Mouse (Mus musculus): ENCODE measurements around the gene Cct2. TPM values are rescaled to one million over a fixed set of nuclear protein-coding genes. Genes with fewer than 3 reads are reported as not detected.
"Not testable (repeated sequence)": the region's sequence is repeated elsewhere in the genome, so short reads cannot be mapped to it uniquely, and the experiment has no call there.

The Cct2 gene
- total RNA-seq, 2 experiments from 2014 or later = 264 to 274 TPM

GRCm38 (mm10) chr10:117062894-117063253, 740 bp downstream of the Cct2 start:
- no peak for DNase-seq (ENCODE audit: low spot score in 2 of 2)

DNA sequence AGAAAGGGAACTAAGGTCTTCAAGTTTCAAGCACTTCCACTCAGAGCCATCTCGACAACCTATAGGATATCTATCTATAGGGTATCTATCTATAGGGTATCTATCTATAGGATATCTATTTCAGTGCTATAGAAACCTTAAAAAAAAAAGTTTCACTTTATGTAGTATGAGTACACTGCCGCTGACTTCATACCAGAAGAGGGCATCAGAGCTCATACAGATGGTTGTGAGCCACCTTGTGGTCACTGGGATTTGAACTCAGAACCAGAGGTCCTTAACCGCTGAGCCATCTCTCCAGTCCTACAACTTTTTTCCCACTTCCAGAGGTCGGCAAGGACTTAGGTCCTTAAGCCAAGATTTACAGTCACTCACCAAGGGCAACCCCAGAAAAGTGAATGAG, 7.9 kb downstream of the Cct2 start:
- no peak for DNase-seq (ENCODE audit: low spot score in 2 of 2)

- no peak for DNase-seq (ENCODE audit: low spot score in 2 of 2)
These were observed 13.5 kb downstream of the Cct2 start for GRCm38 (mm10) chr10:117049961-117050597.

- DNase-seq (ENCODE audit: low spot score in 2 of 2) = no peak
These were observed 14.4 kb downstream of the Cct2 start for GRCm38 (mm10) chr10:117049253-117049652.

- DNase-seq (ENCODE audit: low spot score in 2 of 2) = no peak
These were observed 18.2 kb downstream of the Cct2 start, which contains the start of gene Lrrc10 for GRCm38 (mm10) chr10:117045175-117046056. TSS of gene Lrrc10 (plus strand) at chr10:117045341.

GRCm38 (mm10) chr10:117043497-117044166, 20.0 kb downstream of the Cct2 start:
- DNase-seq (ENCODE audit: low spot score in 2 of 2) = not testable (repeated sequence)

GRCm38 (mm10) chr10:117042295-117042694, 21.3 kb downstream of the Cct2 start:
- no peak for DNase-seq (ENCODE audit: low spot score in 2 of 2)

- no peak for DNase-seq (ENCODE audit: low spot score in 2 of 2)
These were observed 23.3 kb downstream of the Cct2 start for GRCm38 (mm10) chr10:117040355-117040754.

- peak; percentile 73 to 74 for DNase-seq (ENCODE audit: low spot score in 2 of 2)
These were observed 29.8 kb downstream of the Cct2 start for GRCm38 (mm10) chr10:117033785-117034184.

GRCm38 (mm10) chr10:117031160-117031559, 32.5 kb downstream of the Cct2 start:
- DNase-seq (ENCODE audit: low spot score in 2 of 2) = no peak

- DNase-seq (ENCODE audit: low spot score in 2 of 2) = no peak
These were observed 37.4 kb downstream of the Cct2 start for GRCm38 (mm10) chr10:117026176-117026575.

DNA sequence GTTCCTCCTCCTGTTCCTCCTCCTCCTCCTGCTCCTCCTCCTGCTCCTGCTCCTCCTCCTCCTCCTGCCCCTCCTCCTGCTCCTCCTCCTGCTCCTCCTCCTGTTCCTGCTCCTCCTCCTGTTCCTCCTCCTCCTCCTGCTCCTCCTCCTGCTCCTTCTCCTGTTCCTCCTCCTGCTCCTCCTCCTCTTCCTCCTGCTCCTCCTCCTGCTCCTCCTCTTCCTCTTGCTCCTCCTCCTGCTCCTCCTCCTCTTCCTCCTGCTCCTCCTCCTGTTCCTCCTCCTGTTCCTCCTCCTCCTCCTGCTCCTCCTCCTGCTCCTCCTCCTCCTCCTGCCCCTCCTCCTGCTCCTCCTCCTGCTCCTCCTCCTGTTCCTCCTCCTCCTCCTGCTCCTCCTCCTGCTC, 37.8 kb downstream of the Cct2 start:
- not testable (repeated sequence) for DNase-seq (ENCODE audit: low spot score in 2 of 2)

DNA sequence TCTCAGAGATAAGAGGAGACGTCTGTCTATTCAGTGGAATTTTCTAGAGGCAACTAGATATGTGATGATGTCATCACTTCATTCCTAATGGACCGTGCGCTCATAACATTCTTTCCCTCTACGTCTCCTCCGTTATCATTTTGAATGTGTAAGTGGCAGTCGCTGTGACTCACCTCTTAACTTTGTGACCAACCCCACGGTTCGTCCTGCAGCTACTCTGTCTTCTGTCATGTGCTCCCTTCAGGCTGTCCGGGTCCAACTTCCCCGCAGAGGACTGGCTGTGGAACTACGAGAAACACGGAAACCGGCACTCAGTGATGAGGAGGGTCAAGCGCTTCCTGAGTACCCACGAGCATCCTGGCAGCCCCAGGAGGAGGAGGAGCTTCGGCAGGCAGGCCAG, 39.9 kb downstream of the Cct2 start:
- no peak for DNase-seq (ENCODE audit: low spot score in 2 of 2)

- no peak for DNase-seq (ENCODE audit: low spot score in 2 of 2)
These were observed 42.4 kb downstream of the Cct2 start for GRCm38 (mm10) chr10:117021020-117021754.

GRCm38 (mm10) chr10:117018281-117018840, 45.3 kb downstream of the Cct2 start:
- DNase-seq (ENCODE audit: low spot score in 2 of 2) = no peak

DNA sequence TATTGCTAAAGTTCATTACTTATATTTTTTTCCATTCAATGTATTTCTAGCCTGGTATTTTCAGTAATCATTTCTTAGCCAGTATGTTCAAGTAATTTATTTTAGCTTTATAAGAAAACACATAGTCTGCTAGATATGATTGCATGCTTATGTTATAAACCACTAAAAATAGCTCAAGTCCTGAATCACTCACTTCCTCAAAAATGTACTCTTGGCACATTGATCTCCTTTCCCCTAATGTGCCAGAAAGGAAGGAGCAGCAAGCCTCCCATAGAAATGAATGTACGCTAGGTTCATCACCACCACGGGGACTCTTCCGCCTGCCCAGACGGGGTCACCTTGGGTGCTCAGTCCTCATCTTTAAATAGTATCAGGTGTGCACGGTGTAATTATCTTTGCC, 49.0 kb downstream of the Cct2 start:
- DNase-seq (ENCODE audit: low spot score in 2 of 2) = no peak

- no peak for DNase-seq (ENCODE audit: low spot score in 2 of 2)
These were observed 49.8 kb downstream of the Cct2 start for GRCm38 (mm10) chr10:117013689-117014390.

DNA sequence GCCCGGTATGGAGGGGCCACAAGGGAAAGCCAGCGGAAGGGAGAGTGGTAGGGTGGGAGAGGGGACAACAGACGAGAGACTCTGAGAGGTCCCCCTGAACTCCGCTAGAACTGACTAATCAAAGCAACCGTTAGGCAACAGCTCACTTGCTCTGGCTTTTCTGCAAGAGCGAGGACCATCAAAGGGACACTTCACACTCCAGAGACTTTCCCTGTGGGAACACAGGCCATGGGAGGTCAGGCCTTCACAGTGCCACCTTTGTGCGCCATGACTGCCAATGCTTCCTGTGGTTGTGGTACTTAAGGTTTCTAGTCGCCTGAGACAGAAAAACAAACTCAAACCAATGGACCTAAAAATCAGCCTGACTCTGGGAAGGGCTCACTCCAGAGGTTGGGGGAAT, 52.6 kb downstream of the Cct2 start:
- DNase-seq (ENCODE audit: low spot score in 2 of 2) = no peak

DNA sequence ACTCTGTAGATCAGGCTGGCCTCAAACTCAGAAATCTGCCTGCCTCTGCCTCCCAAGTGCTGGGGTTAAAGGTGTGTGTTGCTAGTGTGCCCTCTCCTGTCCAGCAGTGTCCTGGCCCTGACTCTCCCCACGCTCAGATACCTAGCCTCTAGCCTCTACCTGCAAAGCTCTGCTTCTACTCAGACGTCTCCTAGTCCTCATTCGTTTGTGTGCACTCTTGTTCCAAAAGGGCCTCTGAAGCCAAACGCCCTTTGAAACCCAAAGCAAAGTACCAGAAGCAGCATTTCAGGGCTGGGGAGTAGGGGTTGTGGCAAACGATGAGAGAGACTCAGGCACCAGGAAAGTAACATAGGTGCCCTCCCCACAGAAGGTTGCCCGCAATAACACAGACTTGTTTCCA, 53.9 kb downstream of the Cct2 start:
- no peak for DNase-seq (ENCODE audit: low spot score in 2 of 2)

DNA sequence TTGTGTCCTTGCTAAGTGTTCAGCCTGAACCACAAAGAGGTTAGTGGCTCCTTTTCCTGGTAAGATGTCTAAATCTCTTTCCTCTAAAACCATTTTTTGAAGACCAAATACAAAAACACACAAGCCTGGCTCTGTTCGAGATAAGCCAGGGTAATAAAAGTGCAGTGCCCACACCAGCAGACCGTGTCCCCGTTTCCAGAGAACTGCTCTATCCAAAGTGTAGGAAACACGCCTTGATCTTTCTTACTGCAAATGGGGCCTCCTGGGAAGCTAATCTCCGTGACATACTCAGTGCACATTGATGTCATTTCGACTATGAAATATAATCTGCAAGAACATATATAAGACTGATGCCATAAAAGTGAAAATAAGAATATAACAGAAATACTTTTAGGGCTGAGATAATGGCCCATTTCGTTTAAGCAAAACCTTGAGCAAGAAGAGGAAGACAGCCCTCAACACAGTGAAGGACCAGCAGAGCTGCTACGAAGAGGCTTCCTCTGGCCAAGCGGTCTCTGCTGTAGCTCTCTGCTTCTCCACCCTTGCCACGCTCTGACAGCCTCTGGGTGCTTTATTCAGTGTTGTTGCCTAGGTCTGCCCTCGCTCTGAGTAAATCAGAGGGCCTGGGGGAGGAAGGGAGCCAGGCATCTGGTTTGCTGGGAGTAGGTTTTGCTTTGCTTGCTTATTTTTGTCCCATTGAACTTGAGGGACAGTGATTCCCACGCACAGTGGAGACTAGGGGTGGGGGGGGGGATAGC, 57.7 kb downstream of the Cct2 start:
- DNase-seq (ENCODE audit: low spot score in 2 of 2) = no peak

Measured in adrenal gland, postnatal 4 days (tissue).